ENCODE assay signal across 29 mouse cellular contexts in the genomic region with DNA sequence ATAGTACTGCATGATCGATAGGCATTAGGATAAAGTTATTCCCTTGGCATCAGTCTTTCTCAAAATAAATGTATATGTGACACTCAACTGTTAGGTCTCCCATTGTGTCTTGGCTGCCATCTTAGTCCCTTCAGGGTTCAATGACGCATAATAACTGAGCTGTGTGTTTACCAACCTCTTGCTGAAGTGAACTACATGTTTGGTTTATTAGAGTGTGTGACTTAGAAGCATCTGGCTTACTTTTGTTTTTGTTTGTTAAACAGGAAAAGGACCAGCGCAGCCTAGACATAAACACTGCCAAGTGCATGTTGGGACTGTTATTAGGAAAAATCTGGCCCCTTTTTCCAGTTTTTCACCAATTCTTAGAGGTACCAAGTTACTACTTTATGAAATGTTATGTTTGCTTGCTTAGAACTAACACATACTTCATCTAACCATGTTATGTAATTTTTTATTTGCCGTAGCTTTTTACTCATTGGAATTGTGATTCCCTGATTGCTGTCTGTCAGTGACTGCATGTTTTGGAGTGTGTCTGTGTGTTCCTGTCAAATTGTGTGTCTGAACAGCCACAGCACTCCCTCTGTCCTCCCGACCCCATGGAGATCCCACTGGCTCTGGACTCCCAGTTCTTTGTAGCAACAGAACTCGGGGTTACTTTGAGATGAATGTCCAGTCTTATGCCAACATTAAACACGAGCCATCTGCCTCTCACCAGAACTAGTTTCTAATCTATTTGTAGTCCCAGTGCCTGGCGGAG.
DNase-seq lines count a peak whose midpoint lies in the region; ATAC-seq and TF ChIP-seq lines count a peak whose summit lies in the region.
"Had no signal": no experiment of that assay in that cellular context is flagged by ENCODE, and none has a peak within 500 bp of the region (broad histone marks: within the 10 kb centered on the region; RNA-seq: fewer than 3 reads in every experiment).

No protein-coding gene starts in this region.

- no peaks in the 10 kb centered on the region for H3K27me3 ChIP-seq in liver, adult 2 months (ENCODE audit: control insufficient read depth, insufficient read depth, low read length)
- no peaks in the 10 kb centered on the region for H3K27me3 ChIP-seq in liver, embryonic 11.5 days (replicated peaks; ENCODE audit: control insufficient read depth, insufficient read depth, low read length)
- H3K27me3 ChIP-seq in intestine, embryonic 16.5 days (replicated peaks; ENCODE audit: control insufficient read depth, insufficient read depth, low read length), result no peaks in the 10 kb centered on the region
- H3K27me3 ChIP-seq in lung, embryonic 16.5 days (ENCODE audit: control insufficient read depth, insufficient read depth, low read depth, low read length), result no peaks in the 10 kb centered on the region
- H3K27me3 ChIP-seq in stomach, embryonic 16.5 days (ENCODE audit: control insufficient read depth, insufficient read depth, low read length), result no peaks in the 10 kb centered on the region
- H3K27me3 ChIP-seq: heart, embryonic 15.5 days; kidney, embryonic 15.5 days; megakaryocyte, embryonic 14.5 days; neural tube, embryonic 12.5 days had no signal

- no peak overlapping the region for H3K9ac ChIP-seq in liver, adult 2 months (ENCODE audit: low read depth, low read length)
- no peak overlapping the region for H3K9ac ChIP-seq in liver, embryonic 11.5 days (ENCODE audit: low read depth, low read length)
- H3K9ac ChIP-seq in intestine, embryonic 16.5 days (ENCODE audit: low read depth, low read length), result no peak overlapping the region
- no peak overlapping the region for H3K9ac ChIP-seq in lung, embryonic 16.5 days (ENCODE audit: low read length)
- no peak overlapping the region for H3K9ac ChIP-seq in stomach, embryonic 16.5 days (ENCODE audit: low read length)
- H3K9ac ChIP-seq: heart, embryonic 15.5 days; hindbrain, embryonic 14.5 days; kidney, embryonic 15.5 days; liver, postnatal 0 days; neural tube, embryonic 12.5 days had no signal

- peaks cover 13% of the 10 kb centered on the region; the same call in 1 of the 2 replicates for H3K36me3 ChIP-seq in liver, adult 2 months (ENCODE audit: control insufficient read depth, insufficient read depth, low read length)
- peaks cover 3% of the 10 kb centered on the region; the same call in 1 of the 2 replicates for H3K36me3 ChIP-seq in liver, embryonic 11.5 days (ENCODE audit: control insufficient read depth, insufficient read depth, low read length)
- no peaks in the 10 kb centered on the region for H3K36me3 ChIP-seq in intestine, embryonic 16.5 days (ENCODE audit: control insufficient read depth, insufficient read depth, low read length)
- no peaks in the 10 kb centered on the region for H3K36me3 ChIP-seq in lung, embryonic 16.5 days (ENCODE audit: control insufficient read depth, insufficient read depth, low read length)
- H3K36me3 ChIP-seq in stomach, embryonic 16.5 days (ENCODE audit: control insufficient read depth, insufficient read depth, low read length), result 0 out of 2 replicates have a peak, but pooled peaks cover 4% of the 10 kb centered on the region

- H3K27ac ChIP-seq in liver, adult 2 months (replicated peaks; ENCODE audit: insufficient read depth, low read depth, low read length), result no peak overlapping the region
- no peak overlapping the region for H3K27ac ChIP-seq in liver, embryonic 11.5 days (ENCODE audit: low read depth, low read length)
- peak overlapping the region; percentile 5; the same call in 1 of the 2 replicates for H3K27ac ChIP-seq in intestine, embryonic 16.5 days (ENCODE audit: low read length)
- peak overlapping the region; percentile 63 for H3K27ac ChIP-seq in lung, embryonic 16.5 days (ENCODE audit: low read length)
- H3K27ac ChIP-seq in stomach, embryonic 16.5 days (ENCODE audit: low read length), result peak overlapping the region; percentile 36; the same call in 1 of the 2 replicates
- no peak overlapping the region for H3K27ac ChIP-seq in left cerebral cortex, adult 2 months
- H3K27ac ChIP-seq: heart, adult 2 months; heart, embryonic 15.5 days; hindbrain, embryonic 14.5 days; kidney, embryonic 15.5 days; limb, embryonic 10.5 days; neural tube, embryonic 12.5 days had no signal

- H3K79me2 ChIP-seq in liver, adult 2 months (ENCODE audit: control insufficient read depth, insufficient read depth, low read length), result no peaks in the 10 kb centered on the region

- no peak for TF ChIP-seq CTCF in liver, adult 2 months (IDR thresholded peaks at IDR 0.05; ENCODE audit: low read depth, low read length)
- no peak for TF ChIP-seq CTCF in left cerebral cortex, adult 2 months (IDR thresholded peaks at IDR 0.05)

- intact Hi-C loops in left cerebral cortex, adult 2 months (cut with DNase I), result no loop called here

- no peak for ATAC-seq in liver, embryonic 11.5 days (replicated peaks; ENCODE audit: low FRiP score)
- peak; percentile 46; the same call in 1 of the 2 replicates for ATAC-seq in intestine, embryonic 16.5 days
- ATAC-seq in lung, embryonic 16.5 days (ENCODE audit: low read depth), result peak; percentile 80
- no peak for ATAC-seq in stomach, embryonic 16.5 days (ENCODE audit: insufficient read depth, low FRiP score)
- ATAC-seq: forebrain, embryonic 16.5 days; liver, postnatal 0 days had no signal

- no peak for TF ChIP-seq POLR2A in liver, adult 2 months (IDR thresholded peaks at IDR 0.05; ENCODE audit: extremely low read depth, insufficient read depth, low read length)

- H3K9me3 ChIP-seq in liver, embryonic 11.5 days (ENCODE audit: control insufficient read depth, low read length), result no peaks in the 10 kb centered on the region
- H3K9me3 ChIP-seq in intestine, embryonic 16.5 days (ENCODE audit: control insufficient read depth, low read length), result no peaks in the 10 kb centered on the region
- H3K9me3 ChIP-seq in lung, embryonic 16.5 days (ENCODE audit: control insufficient read depth, low read length), result no peaks in the 10 kb centered on the region
- H3K9me3 ChIP-seq in stomach, embryonic 16.5 days (replicated peaks; ENCODE audit: control insufficient read depth, low read length), result no peaks in the 10 kb centered on the region
- H3K9me3 ChIP-seq: heart, embryonic 15.5 days; kidney, embryonic 15.5 days; limb, embryonic 10.5 days; megakaryocyte, embryonic 14.5 days; neural tube, embryonic 12.5 days had no signal

- 77% methylated on average over 8 of the region's 8 CpGs for WGBS in liver, adult 2 months
- 82% methylated on average over 8 of the region's 8 CpGs for WGBS in liver, embryonic 11.5 days
- 64% methylated on average over 8 of the region's 8 CpGs for WGBS in intestine, embryonic 16.5 days
- 60% methylated on average over 8 of the region's 8 CpGs for WGBS in lung, embryonic 16.5 days
- WGBS in stomach, embryonic 16.5 days, result 71% methylated on average over 8 of the region's 8 CpGs

- H3K4me2 ChIP-seq in liver, embryonic 11.5 days, result no peak overlapping the region
- no peak overlapping the region for H3K4me2 ChIP-seq in intestine, embryonic 16.5 days (ENCODE audit: low read depth, low read length)
- H3K4me2 ChIP-seq in lung, embryonic 16.5 days (ENCODE audit: low read depth, low read length), result no peak overlapping the region
- no peak overlapping the region for H3K4me2 ChIP-seq in stomach, embryonic 16.5 days (ENCODE audit: low read depth, low read length)
- H3K4me2 ChIP-seq: heart, embryonic 15.5 days; hindbrain, embryonic 14.5 days; kidney, embryonic 15.5 days; neural tube, embryonic 12.5 days had no signal

- H3K4me1 ChIP-seq in liver, adult 2 months (ENCODE audit: control insufficient read depth, insufficient read depth, low read length), result no peaks in the 10 kb centered on the region
- no peaks in the 10 kb centered on the region for H3K4me1 ChIP-seq in liver, embryonic 11.5 days (replicated peaks; ENCODE audit: control insufficient read depth, insufficient read depth, low read length)
- no peaks in the 10 kb centered on the region for H3K4me1 ChIP-seq in intestine, embryonic 16.5 days (ENCODE audit: control insufficient read depth, insufficient read depth, low read length)
- 0 out of 2 replicates have a peak, but pooled peaks cover 2% of the 10 kb centered on the region for H3K4me1 ChIP-seq in lung, embryonic 16.5 days (replicated peaks; ENCODE audit: control insufficient read depth, insufficient read depth, low read length)
- H3K4me1 ChIP-seq in stomach, embryonic 16.5 days (ENCODE audit: control insufficient read depth, insufficient read depth, low read length), result 0 out of 2 replicates have a peak, but pooled peaks cover 3% of the 10 kb centered on the region
- H3K4me1 ChIP-seq: heart, embryonic 15.5 days; kidney, embryonic 15.5 days; limb, embryonic 10.5 days; megakaryocyte, embryonic 14.5 days had no signal

- peak; percentile 14 for DNase-seq in liver, adult 2 months (ENCODE audit: extremely low read depth, low read depth, low spot score)
- DNase-seq in liver, embryonic 11.5 days (ENCODE audit: low spot score), result no peak
- DNase-seq in gastrocnemius, adult 18-20 months (ENCODE audit: low spot score), result no peak
- DNase-seq in left cerebral cortex, adult 2 months (ENCODE audit: extremely low spot score in 1 of 2, low spot score in 2 of 2), result no peak
- DNase-seq: adrenal gland, adult 2 months; cerebellum, adult 18-20 months; cerebellum, postnatal 25 days; embryo, embryonic 11 days; gastrocnemius, postnatal 25 days; heart, adult 2 months; heart, postnatal 4 days; kidney, adult 11 months; kidney, postnatal 36 days; liver; liver, postnatal 0 days; midbrain, embryonic 14.5 days; retina, postnatal 1 day; right cerebral cortex, postnatal 25 days; thymus, postnatal 25 days had no signal

- H3K4me3 ChIP-seq in liver, adult 2 months (ENCODE audit: insufficient read depth, low read depth, low read length), result no peak overlapping the region
- H3K4me3 ChIP-seq in liver, embryonic 11.5 days (ENCODE audit: low read depth, low read length), result no peak overlapping the region
- H3K4me3 ChIP-seq in intestine, embryonic 16.5 days (ENCODE audit: low read length), result no peak overlapping the region
- H3K4me3 ChIP-seq in lung, embryonic 16.5 days (ENCODE audit: low read length), result no peak overlapping the region
- H3K4me3 ChIP-seq in stomach, embryonic 16.5 days (replicated peaks; ENCODE audit: low read length), result no peak overlapping the region
- no peak overlapping the region for H3K4me3 ChIP-seq in left cerebral cortex, adult 2 months
- H3K4me3 ChIP-seq: heart, adult 2 months; heart, embryonic 15.5 days; kidney, embryonic 15.5 days; limb, embryonic 10.5 days; megakaryocyte, embryonic 14.5 days; neural tube, embryonic 12.5 days had no signal

Comparison
In these comparisons a context has a peak if more than half of its experiments do, and no peak if none do; other contexts are left out.
1. H3K27ac ChIP-seq: peak in intestine, embryonic 16.5 days (single experiment), lung, embryonic 16.5 days (single experiment) and stomach, embryonic 16.5 days (single experiment); none in liver, adult 2 months (single experiment), liver, embryonic 11.5 days (single experiment) and left cerebral cortex, adult 2 months (single experiment).
2. ATAC-seq: peak in intestine, embryonic 16.5 days (single experiment) and lung, embryonic 16.5 days (single experiment); none in liver, embryonic 11.5 days (single experiment) and stomach, embryonic 16.5 days (single experiment).